In the genomic region with DNA sequence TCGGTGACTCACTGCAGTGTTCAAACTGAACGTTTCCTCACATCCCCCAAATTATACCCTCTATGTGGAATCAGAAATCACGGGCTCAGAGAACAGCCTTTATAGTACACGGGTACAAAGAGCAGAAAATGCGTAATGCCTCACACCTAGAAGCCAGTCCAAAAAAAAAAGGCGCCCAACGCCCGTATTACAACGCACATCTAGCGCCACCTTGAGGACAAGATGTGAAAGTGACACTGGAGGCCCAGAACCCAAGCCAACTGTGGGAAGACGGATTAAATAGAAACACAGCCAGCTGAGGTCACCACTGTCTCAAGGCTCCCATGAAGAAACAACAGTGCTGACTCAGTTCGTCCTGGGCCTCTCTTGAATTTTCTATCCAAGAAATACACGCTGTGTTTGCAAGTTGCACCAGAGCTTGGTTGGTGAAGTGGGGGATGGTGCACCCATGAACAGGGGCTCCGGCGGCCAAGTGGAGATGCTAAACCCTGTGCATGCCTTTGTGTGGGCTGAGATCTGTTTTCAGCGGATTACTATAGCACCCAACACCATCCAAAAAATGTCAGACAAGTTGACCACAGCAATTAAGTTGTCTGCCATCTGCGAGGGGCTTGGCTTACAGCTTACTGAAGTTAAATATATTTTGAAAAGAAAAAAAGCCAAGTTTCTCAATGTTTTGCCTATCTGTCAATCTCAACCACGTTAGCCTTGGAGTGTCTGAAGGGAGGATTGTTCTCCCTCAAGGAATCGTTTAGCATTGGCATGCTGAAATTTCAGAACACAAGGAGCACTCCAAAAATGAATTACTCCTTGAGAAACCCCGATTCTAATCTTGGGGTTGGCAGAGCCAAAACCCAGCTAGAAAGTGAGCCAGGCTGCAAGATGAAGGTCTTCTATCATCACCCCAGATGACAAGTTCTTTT, we compare ENCODE assay signal across 8 mouse cellular contexts. TPM values are rescaled to one million over a fixed set of nuclear protein-coding genes. Genes with fewer than 3 reads are reported as not detected.
DNase-seq lines count a peak whose midpoint lies in the region; ATAC-seq and TF ChIP-seq lines count a peak whose summit lies in the region.

No protein-coding gene starts in this region.

- H3K9ac ChIP-seq in forebrain, embryonic 11.5 days (ENCODE audit: low read length), result no peak overlapping the region

- H3K4me1 ChIP-seq in forebrain, embryonic 11.5 days (replicated peaks; ENCODE audit: control insufficient read depth, insufficient read depth, low read length), result no peaks in the 10 kb centered on the region
- H3K4me1 ChIP-seq in lung, adult 2 months (ENCODE audit: control insufficient read depth, insufficient read depth, low read length), result peaks cover 10% of the 10 kb centered on the region

- H3K9me3 ChIP-seq in forebrain, embryonic 11.5 days (ENCODE audit: control insufficient read depth, low read length), result no peaks in the 10 kb centered on the region

- no peaks in the 10 kb centered on the region for H3K36me3 ChIP-seq in forebrain, embryonic 11.5 days (ENCODE audit: control insufficient read depth, insufficient read depth, low read length)

- intact Hi-C loops in heart, postnatal 10 days (cut with DNase I), result loop anchor here (1.0 to 5.0 kb wide), 5 partner anchors 85 to 297 kb away; a partner anchor contains a TSS

- H3K4me3 ChIP-seq in forebrain, embryonic 11.5 days (ENCODE audit: low read depth, low read length), result no peak overlapping the region
- H3K4me3 ChIP-seq in lung, adult 2 months (replicated peaks; ENCODE audit: extremely low read depth, low read depth, low read length), result no peak overlapping the region

- H3K27ac ChIP-seq in forebrain, embryonic 11.5 days (ENCODE audit: low read depth, low read length), result no peak overlapping the region

- ATAC-seq in forebrain, embryonic 11.5 days (replicated peaks; ENCODE audit: low FRiP score), result no peak

- WGBS in forebrain, embryonic 11.5 days, result 30% methylated on average over 20 of the region's 20 CpGs
- 24% methylated on average over 20 of the region's 20 CpGs for WGBS in large intestine, adult 2 months
- WGBS in lung, adult 2 months, result 20% methylated on average over 20 of the region's 20 CpGs

- no peak for TF ChIP-seq POLR2A in lung, adult 2 months (IDR thresholded peaks at IDR 0.05; ENCODE audit: borderline replicate concordance, extremely low read depth, low read depth, low read length)

- H3K27me3 ChIP-seq in forebrain, embryonic 11.5 days (ENCODE audit: control insufficient read depth, insufficient read depth, low read length), result no peaks in the 10 kb centered on the region

- H3K4me2 ChIP-seq in forebrain, embryonic 11.5 days (ENCODE audit: low read depth, low read length, severe bottlenecking), result no peak overlapping the region

- TF ChIP-seq CTCF in lung, adult 2 months (IDR thresholded peaks at IDR 0.05; ENCODE audit: insufficient read depth, low read length), result peak; percentile 89

- DNase-seq in MN1 (ENCODE audit: low spot score), result peak; percentile 85
- DNase-seq in c-Kit-positive CD71-positive TER-119-negative erythroid progenitor cells, embryonic 14.5 days (ENCODE audit: low read depth), result peak; percentile 32
- DNase-seq in forebrain, embryonic 11.5 days (ENCODE audit: low spot score), result peak; percentile 78
- peak; percentile 89 to 91 for DNase-seq in heart, postnatal 10 days
- DNase-seq in large intestine, adult 2 months (ENCODE audit: low read depth, low spot score), result peak; percentile 83
- peak; percentile 58 for DNase-seq in lung, adult 2 months
- DNase-seq in ovary, postnatal 36 days (ENCODE audit: low spot score), result peak; percentile 70
- DNase-seq in thymus, postnatal 25 days, result peak; percentile 82

RNA-seq across cellular contexts. Expression of a gene that starts 45.1 kb away (rescaled TPM):
- polyA plus RNA-seq in forebrain, embryonic 11.5 days (2014; fragmentation: Nextera tagmentation; extraction: Ambion mirVana), result 98.2 and 101 TPM in 2 replicates
- 10 to 100 TPM; 23.8 to 30.0 TPM for total RNA-seq in heart, postnatal 10 days (2021)
- 22.1 and 23.2 TPM in 2 replicates for polyA plus RNA-seq in large intestine, adult 2 months (2012; rRNA removed)
- 8.5 and 11.0 TPM in 2 replicates for polyA plus RNA-seq in lung, adult 2 months (2012; rRNA removed)

Comparison
In these comparisons a context has a peak if more than half of its experiments do, and no peak if none do; other contexts are left out.
1. DNase-seq: peak in every context shown above with its lines; median percentile 90 in heart, postnatal 10 days; 85 in MN1; 83 in large intestine, adult 2 months; 82 in thymus, postnatal 25 days; 78 in forebrain, embryonic 11.5 days; 70 in ovary, postnatal 36 days; 58 in lung, adult 2 months; 32 in c-Kit-positive CD71-positive TER-119-negative erythroid progenitor cells, embryonic 14.5 days.